Mouse (Mus musculus): Measurements from ENCODE around the gene Ms4a15. TPM values are rescaled to one million over a fixed set of nuclear protein-coding genes. Genes with fewer than 3 reads are reported as not detected.
A peak's percentile ranks its signal among the peaks of the same experiment; 100 is the strongest.

The Ms4a15 gene
- polyA plus RNA-seq, 1 experiment from 2014 or later: not detected

DNA sequence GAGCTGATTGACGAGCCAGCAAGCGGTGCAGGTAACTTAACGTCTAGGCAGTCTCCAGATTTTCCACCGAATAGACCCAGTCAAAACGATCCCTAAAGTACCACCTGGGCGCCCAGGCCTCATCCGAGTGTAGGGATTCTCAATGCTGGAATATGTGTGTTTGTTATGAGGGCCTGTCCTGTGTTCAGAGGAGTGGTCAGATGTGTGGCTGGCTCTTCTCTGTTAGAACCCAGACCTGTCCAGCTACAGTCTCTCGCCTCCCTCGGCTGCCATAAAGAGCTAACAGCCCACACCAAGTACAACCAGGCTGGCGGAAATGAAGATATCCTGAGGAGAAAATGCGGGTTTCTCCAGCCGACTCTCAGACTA, 33.1 kb downstream of the Ms4a15 start:
- Histone ChIP-seq H3K36me3 (replicated peaks) (no peaks in the 10 kb centered on the region), H3K27me3 (peaks cover 14% of the 10 kb centered on the region), H3K9me3 (replicated peaks) (no peaks in the 10 kb centered on the region), H3K27ac (replicated peaks) (no peak overlapping the region), H3K9ac (no peak overlapping the region), H3K4me1 (replicated peaks) (0 out of 2 replicates have a peak, but pooled peaks cover 3% of the 10 kb centered on the region), H3K4me2 (no peak overlapping the region), H3K4me3 (replicated peaks) (no peak overlapping the region)
- 40% methylated on average over 12 of the region's 12 CpGs for WGBS (ENCODE audit: insufficient replicate concordance)
- ATAC-seq (ENCODE audit: insufficient read depth): no peak

DNA sequence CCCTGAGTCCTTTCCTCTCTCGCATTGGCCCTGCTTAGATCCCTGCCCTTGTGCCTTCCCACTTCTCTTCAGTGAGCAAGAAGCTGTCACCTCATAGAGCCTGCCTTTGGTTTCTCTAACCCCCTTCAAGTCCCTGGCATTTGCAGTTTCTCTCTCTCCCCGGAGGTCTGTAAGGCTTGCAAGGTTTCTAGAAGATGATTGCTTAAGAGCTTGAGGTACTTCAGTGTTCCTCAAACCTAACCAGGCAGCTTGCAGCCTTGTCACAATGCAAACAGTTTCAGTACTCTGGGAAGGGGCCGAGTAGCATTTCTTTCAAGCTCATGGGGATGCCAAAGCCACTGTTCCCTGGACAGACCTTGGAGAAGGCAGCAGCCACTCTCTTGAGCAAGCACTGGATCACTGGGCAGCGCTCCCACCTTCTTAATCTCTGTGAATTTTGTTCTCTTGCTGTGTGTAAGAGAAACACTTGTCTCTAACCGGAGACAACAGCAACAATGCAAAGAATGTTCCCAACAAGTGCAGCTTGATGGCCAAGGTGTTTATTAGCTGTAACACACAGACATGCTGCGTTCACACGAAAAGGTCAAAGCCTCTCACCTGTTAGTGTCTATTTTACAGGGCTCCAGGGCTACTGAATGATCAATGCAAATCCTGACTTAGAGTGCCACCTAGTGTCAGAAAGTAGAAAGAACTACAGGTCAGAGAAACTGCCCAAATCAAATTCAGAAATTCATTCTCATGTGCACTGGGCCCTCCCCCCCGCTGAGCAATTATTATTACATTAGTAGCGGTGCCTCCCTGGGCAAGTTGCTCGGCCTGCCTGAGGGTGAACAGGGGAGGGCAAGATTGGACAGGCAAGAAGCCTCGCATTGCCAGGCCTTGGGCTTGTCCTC, 33.7 kb downstream of the Ms4a15 start:
- no peak overlapping the region for H3K9ac ChIP-seq
- no peak for ATAC-seq (ENCODE audit: insufficient read depth)
- H3K27ac ChIP-seq (replicated peaks): 0 out of 2 replicates have a peak overlapping the region, but pooled peaks have one; percentile 9
- WGBS (ENCODE audit: insufficient replicate concordance): 26% methylated on average over 11 of the region's 11 CpGs
- H3K9me3 ChIP-seq (replicated peaks): no peaks in the 10 kb centered on the region
- no peaks in the 10 kb centered on the region for H3K36me3 ChIP-seq (replicated peaks)
- peaks cover 14% of the 10 kb centered on the region for H3K27me3 ChIP-seq
- 0 out of 2 replicates have a peak, but pooled peaks cover 3% of the 10 kb centered on the region for H3K4me1 ChIP-seq (replicated peaks)
- peak overlapping the region; percentile 32; the same call in 1 of the 2 replicates for H3K4me2 ChIP-seq
- no peak overlapping the region for H3K4me3 ChIP-seq (replicated peaks)

DNA sequence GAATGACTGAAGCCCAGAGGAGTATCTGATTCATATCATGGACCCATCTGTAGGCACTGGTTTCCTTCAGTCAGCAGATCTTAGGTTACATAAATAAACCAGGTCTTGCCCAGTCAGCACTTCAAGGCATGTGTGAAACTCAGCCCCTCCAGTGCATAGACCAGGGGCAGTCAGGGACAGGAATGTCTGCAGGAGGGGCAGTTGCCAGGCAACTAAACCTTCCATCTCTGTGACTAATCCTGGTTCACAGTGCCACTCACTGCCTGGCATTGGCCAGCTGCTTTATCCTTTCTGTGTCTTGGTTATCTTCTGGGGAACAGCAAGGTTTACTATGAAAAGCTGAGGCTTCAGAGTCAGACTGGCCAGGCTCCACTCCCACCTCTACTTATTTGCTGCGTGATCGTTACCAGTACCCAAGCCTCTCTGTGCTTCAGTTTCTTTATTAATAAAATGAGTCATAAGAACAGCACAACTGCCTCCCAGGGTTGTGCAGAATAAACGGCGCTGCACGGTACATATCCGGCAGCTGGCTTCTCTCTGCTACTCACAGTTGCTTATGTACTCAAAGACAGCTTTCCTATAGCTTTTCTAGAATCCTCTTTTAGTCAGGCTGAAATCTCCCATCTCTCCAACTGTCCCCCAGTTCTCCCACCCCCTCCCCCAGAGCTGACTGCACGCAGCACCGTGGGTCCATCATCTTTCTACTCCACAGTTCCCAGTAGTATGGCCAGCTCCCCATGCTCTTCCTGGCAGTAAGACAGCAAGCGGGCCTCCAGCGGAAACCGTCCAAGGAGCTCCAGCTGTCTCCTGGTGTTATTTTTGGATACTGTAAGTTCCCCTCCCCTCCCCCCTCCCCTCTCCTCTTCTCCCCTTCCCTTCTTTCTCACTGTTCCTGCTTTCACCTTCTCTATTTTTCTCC, 40.8 kb downstream of the Ms4a15 start:
- peaks cover 8% of the 10 kb centered on the region; the same call in 1 of the 2 replicates for H3K27me3 ChIP-seq
- no peak overlapping the region for H3K4me3 ChIP-seq (replicated peaks)
- H3K4me2 ChIP-seq: no peak overlapping the region
- H3K9me3 ChIP-seq (replicated peaks): no peaks in the 10 kb centered on the region
- H3K27ac ChIP-seq (replicated peaks): no peak overlapping the region
- H3K9ac ChIP-seq: no peak overlapping the region
- peaks cover 22% of the 10 kb centered on the region for H3K4me1 ChIP-seq (replicated peaks)
- 59% methylated on average over 11 of the region's 11 CpGs for WGBS (ENCODE audit: insufficient replicate concordance)
- H3K36me3 ChIP-seq (replicated peaks): no peaks in the 10 kb centered on the region
- no peak for ATAC-seq (ENCODE audit: insufficient read depth)

DNA sequence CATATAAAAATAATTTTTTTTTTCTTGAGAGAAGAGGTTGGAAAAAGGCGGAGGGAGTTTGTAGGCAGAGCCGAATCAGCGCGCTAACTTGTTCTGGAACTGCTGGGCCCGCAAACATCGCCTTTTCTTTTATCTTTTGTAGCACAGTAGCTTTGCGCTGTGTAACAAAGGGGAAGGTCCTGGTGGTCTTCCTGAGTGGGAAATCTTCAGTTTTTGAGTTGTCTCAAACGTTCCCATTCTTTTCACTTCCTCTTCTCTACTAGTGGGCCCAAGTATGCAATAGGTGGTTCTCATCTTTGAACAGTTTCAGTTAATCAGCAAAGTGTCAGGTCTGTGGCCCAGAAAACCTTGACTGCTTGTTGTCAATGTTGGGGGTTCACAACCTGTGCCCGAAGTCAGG, 43.5 kb downstream of the Ms4a15 start:
- peak overlapping the region; percentile 75; the same call in 1 of the 2 replicates for H3K9ac ChIP-seq
- no peak for ATAC-seq (ENCODE audit: insufficient read depth)
- H3K4me2 ChIP-seq: peak overlapping the region; percentile 94
- peak overlapping the region; percentile 48; the same call in 1 of the 2 replicates for H3K27ac ChIP-seq (replicated peaks)
- H3K9me3 ChIP-seq (replicated peaks): no peaks in the 10 kb centered on the region
- WGBS (ENCODE audit: insufficient replicate concordance): 26% methylated on average over 9 of the region's 9 CpGs
- peak overlapping the region; percentile 77 for H3K4me3 ChIP-seq (replicated peaks)
- H3K4me1 ChIP-seq (replicated peaks): peaks cover 43% of the 10 kb centered on the region
- peaks cover 9% of the 10 kb centered on the region for H3K36me3 ChIP-seq (replicated peaks)
- H3K27me3 ChIP-seq: peaks cover 4% of the 10 kb centered on the region; the same call in 1 of the 2 replicates

DNA sequence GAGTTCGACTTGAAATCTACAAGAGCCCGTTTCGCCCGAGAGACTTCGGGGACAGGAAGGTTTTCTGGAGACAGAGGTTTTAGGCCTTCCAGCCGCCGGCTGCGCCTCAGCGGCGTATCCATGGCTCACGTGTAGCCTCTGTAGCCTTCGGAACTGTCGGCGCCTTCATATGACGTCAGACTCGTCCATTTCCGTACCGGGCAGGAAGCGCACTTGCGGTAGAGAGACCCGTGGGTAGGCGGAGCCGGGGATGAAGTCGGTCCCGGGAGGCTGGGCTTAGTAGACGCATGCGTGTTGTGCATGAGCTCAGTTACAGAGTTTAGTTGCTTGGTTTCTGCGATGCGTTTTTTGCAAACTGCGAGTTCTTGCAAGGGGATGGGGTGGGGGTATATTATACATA, 43.9 kb downstream of the Ms4a15 start, which contains the start of gene Ccdc86:
TSS of gene Ccdc86 (minus strand) at position 155 of the 400 bp plus-strand sequence.
- H3K9ac ChIP-seq: peak within 1 kb of the TSS; percentile 75
- H3K4me3 ChIP-seq (replicated peaks): peak within 1 kb of the TSS; percentile 77
- H3K36me3 ChIP-seq (replicated peaks): peaks cover 14% of the 10 kb centered on the region
- H3K27ac ChIP-seq (replicated peaks): peak within 1 kb of the TSS; percentile 48
- peaks cover 4% of the 10 kb centered on the region; the same call in 1 of the 2 replicates for H3K27me3 ChIP-seq
- ATAC-seq (ENCODE audit: insufficient read depth): peak; percentile 94
- peak within 1 kb of the TSS; percentile 94 for H3K4me2 ChIP-seq
- no peaks in the 10 kb centered on the region for H3K9me3 ChIP-seq (replicated peaks)
- peaks cover 43% of the 10 kb centered on the region for H3K4me1 ChIP-seq (replicated peaks)
- 0% methylated on average over 30 of the region's 30 CpGs for WGBS (ENCODE audit: insufficient replicate concordance)

DNA sequence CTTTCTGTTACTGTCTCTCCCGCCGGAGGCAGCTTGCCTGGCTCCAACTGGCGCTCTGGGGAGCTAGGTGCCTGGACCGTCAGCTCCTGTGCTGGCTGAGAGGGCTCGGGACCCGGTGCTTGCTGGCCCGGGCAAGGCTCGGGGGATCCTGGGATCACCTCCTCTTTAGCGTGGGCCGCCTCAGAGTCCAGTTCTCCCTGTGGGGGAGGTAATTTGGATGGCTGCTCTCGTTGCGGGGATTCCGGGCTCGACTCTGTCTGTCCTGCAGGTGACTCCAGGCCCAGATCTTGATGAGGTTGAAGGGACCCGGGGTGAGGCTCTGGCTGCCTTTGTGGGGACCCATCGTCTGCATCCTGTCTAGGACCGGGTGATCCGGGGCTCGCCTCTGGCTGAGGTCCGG, 44.6 kb downstream of the Ms4a15 start:
- H3K4me3 ChIP-seq (replicated peaks): peak overlapping the region; percentile 77
- peak; percentile 7; the same call in 1 of the 2 replicates for ATAC-seq (ENCODE audit: insufficient read depth)
- peaks cover 43% of the 10 kb centered on the region for H3K4me1 ChIP-seq (replicated peaks)
- H3K9me3 ChIP-seq (replicated peaks): no peaks in the 10 kb centered on the region
- peaks cover 21% of the 10 kb centered on the region for H3K36me3 ChIP-seq (replicated peaks)
- peak overlapping the region; percentile 75 for H3K9ac ChIP-seq
- peak overlapping the region; percentile 94 for H3K4me2 ChIP-seq
- WGBS (ENCODE audit: insufficient replicate concordance): under 1% methylated on average over 20 of the region's 20 CpGs
- peak overlapping the region; percentile 33; the same call in 1 of the 2 replicates for H3K27ac ChIP-seq (replicated peaks)
- peaks cover 4% of the 10 kb centered on the region; the same call in 1 of the 2 replicates for H3K27me3 ChIP-seq

DNA sequence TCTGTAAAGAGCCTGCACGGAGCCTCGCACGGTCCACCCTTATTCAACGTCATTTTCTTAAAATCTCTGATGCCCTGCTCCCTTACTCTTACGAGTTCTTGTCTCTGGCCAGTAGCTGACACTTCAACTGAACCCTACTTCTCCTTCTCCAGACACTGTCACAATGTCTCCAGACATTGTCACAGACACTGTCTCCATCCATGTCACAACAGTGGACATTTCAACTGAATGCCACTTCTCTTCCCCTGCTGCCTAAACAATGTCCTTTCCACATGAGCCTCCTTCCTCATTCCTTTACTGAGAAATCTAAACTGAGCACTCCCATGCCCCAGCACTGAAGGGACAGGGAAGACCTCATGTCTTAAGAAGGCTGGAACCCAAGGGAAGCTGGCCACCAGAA, 45.8 kb downstream of the Ms4a15 start:
- 62% methylated on average over 5 of the region's 5 CpGs for WGBS (ENCODE audit: insufficient replicate concordance)
- peak overlapping the region; percentile 75 for H3K9ac ChIP-seq

DNA sequence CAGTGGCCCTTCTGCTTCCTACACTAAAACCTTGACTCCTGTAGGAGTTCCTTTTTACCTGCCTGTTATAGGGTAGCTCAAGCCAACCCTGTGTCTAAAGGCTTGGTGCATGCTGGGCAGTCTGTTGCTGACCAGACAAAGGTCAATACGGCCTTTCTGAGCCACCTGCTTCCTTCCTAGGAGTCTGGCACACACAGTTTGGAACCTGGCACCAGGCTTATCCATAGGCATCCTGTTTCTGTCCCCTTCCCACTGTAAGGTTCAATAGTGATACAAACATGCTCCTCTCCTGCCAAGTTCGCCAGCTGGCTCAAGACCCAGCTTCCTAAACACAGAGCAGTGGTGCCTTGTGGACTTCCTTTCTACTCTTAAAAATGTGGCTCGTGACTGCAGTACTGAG, 46.5 kb downstream of the Ms4a15 start:
- peaks cover 43% of the 10 kb centered on the region for H3K4me1 ChIP-seq (replicated peaks)
- peak overlapping the region; percentile 21; the same call in 1 of the 2 replicates for H3K9ac ChIP-seq
- H3K4me2 ChIP-seq: peak overlapping the region; percentile 94
- H3K9me3 ChIP-seq (replicated peaks): no peaks in the 10 kb centered on the region
- H3K27ac ChIP-seq (replicated peaks): peak overlapping the region; percentile 66
- WGBS (ENCODE audit: insufficient replicate concordance): 60% methylated on average over 3 of the region's 3 CpGs
- H3K4me3 ChIP-seq (replicated peaks): peak overlapping the region; percentile 77
- peaks cover 40% of the 10 kb centered on the region for H3K36me3 ChIP-seq (replicated peaks)
- H3K27me3 ChIP-seq: no peaks in the 10 kb centered on the region
- no peak for ATAC-seq (ENCODE audit: insufficient read depth)

More for the DNA sequence above, 45.8 kb downstream of the Ms4a15 start:
- H3K4me3 ChIP-seq (replicated peaks): peak overlapping the region; percentile 77
- H3K9me3 ChIP-seq (replicated peaks): no peaks in the 10 kb centered on the region
- H3K4me2 ChIP-seq: peak overlapping the region; percentile 94
- H3K36me3 ChIP-seq (replicated peaks): peaks cover 33% of the 10 kb centered on the region
- peak overlapping the region; percentile 66; the same call in 1 of the 2 replicates for H3K27ac ChIP-seq (replicated peaks)
- H3K27me3 ChIP-seq: no peaks in the 10 kb centered on the region
- H3K4me1 ChIP-seq (replicated peaks): peaks cover 43% of the 10 kb centered on the region
- no peak for ATAC-seq (ENCODE audit: insufficient read depth)

DNA sequence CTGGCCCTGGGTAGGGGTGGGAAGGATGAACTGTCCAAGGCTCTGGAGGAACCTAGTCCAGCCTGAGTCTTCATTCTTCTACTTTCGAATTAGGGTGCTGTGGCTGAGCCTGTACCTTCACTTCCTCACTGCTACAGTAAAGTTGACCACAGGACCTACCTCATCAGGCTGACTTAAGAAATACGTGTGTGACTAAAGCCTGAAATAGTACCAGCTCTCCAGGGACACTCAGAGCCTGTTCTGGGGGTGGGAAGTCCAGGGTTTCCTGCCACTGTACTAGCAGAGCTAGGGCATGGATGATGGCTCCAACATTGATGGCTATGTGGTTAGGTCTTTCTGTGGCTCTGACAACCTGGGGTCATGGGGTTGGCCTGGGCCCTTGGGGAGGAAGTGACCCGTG, 49.1 kb downstream of the Ms4a15 start:
- peaks cover 51% of the 10 kb centered on the region for H3K4me1 ChIP-seq (replicated peaks)
- no peak for ATAC-seq (ENCODE audit: insufficient read depth)
- H3K4me2 ChIP-seq: no peak overlapping the region
- 57% methylated on average over 3 of the region's 3 CpGs for WGBS (ENCODE audit: insufficient replicate concordance)
- no peaks in the 10 kb centered on the region for H3K9me3 ChIP-seq (replicated peaks)
- H3K27me3 ChIP-seq: no peaks in the 10 kb centered on the region
- H3K27ac ChIP-seq (replicated peaks): peak overlapping the region; percentile 29; the same call in 1 of the 2 replicates
- H3K36me3 ChIP-seq (replicated peaks): peaks cover 40% of the 10 kb centered on the region
- H3K9ac ChIP-seq: no peak overlapping the region
- no peak overlapping the region for H3K4me3 ChIP-seq (replicated peaks)

DNA sequence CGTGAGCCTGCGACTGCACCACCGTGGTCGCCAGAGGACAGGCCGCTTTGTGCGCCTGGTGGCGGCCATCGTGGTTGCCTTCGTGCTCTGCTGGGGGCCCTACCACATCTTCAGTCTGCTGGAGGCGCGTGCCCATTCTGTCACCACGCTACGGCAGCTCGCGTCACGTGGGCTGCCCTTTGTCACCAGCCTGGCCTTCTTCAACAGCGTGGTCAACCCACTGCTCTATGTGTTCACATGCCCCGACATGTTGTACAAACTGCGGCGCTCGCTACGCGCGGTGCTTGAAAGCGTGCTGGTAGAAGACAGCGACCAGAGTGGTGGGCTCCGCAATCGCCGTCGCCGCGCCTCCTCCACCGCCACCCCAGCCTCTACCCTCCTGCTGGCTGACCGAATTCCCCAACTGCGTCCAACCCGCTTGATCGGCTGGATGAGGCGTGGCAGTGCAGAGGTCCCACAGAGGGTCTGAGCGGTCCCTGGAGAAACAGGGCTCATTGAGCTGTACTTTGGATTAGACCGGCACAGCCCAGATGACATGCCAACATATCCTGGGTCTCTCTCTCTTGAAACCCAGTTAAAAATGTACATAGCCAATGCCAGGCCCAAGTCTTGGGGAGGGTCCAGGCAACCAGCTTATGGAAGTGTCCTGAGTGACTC, 52.1 kb downstream of the Ms4a15 start:
- H3K27me3 ChIP-seq: no peaks in the 10 kb centered on the region
- peak overlapping the region; percentile 43 for H3K4me3 ChIP-seq (replicated peaks)
- peak; percentile 20 for ATAC-seq (ENCODE audit: insufficient read depth)
- peaks cover 40% of the 10 kb centered on the region for H3K36me3 ChIP-seq (replicated peaks)
- 13% methylated on average over 40 of the region's 40 CpGs for WGBS (ENCODE audit: insufficient replicate concordance)
- H3K9ac ChIP-seq: peak overlapping the region; percentile 11; the same call in 1 of the 2 replicates
- H3K4me1 ChIP-seq (replicated peaks): peaks cover 42% of the 10 kb centered on the region
- H3K27ac ChIP-seq (replicated peaks): no peak overlapping the region
- no peaks in the 10 kb centered on the region for H3K9me3 ChIP-seq (replicated peaks)
- H3K4me2 ChIP-seq: peak overlapping the region; percentile 81

Data from liver, embryonic 15.5 days (tissue).